Mouse (Mus musculus) frontal cortex, postnatal 36 days (tissue): Measurements from ENCODE around the gene Ston2.
"Not testable (repeated sequence)": the region's sequence is repeated elsewhere in the genome, so short reads cannot be mapped to it uniquely, and the experiment has no call there.

Source experiments
- DNase-seq, 2 experiments: peaks; one replicate each; pipeline ENCODE4 v3.0.0; 2022; ENCODE audit warnings: low spot score in 2 of 2

Ston2 gene

DNA sequence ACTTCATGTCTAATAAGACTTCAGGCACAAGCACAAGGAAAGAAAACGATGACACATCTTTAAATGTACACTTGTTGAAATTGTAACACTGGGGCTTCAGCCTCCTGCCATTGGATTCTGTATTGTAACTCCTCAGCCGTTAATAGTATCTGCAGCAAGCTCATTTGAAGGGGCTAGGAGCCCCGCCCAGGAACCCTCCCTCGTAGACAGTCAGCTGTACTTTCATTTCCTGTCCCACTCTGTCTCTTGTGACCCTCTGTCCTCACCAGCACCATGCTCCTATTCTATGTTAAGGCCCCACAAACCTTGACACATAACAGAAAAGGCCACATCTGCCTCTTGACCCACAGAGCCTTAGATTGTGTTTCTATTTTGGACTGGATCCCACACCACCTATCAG is 3.6 kb upstream of the Ston2 start:
- no peak for DNase-seq

DNA sequence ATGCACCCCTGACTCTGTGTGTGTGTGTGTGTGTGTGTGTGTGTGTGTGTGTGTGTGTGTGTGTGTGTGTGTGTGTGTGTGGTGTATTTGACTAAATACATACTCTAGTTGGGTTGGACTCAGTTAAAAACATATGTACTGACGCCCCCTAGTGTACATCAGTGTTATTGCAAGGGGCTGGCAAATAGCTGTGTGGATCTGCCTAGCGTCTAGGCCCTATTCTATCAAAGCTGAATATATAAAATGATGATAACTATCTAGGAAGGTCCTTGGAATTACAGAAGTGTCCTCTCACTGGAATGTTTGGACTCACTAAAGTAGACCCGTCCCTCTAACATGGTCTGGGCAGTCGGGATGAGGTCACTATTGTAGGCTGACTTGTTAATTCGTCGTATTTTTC is 1.6 kb upstream of the Ston2 start:
- DNase-seq = peak; percentile 42 to 82

DNA sequence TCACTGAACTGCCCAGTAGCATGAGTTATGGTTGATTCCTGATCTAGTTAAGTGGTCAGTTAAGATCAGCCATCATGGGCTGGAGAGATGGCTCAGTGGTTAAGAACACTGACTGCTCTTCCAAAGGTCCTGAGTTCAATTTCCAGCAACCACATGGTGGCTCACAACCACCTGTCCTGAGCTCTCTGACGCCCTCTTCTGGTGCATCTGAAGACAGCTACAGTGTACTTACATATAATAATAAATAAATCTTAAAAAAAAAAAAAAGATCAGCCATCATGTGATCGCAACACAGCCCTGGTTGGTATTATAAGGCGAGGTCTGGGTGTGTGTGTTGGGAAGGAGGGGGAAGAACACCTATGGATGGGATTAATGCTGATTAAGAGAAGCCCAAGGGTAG is 259 bp upstream of the Ston2 start:
- DNase-seq = not testable (repeated sequence)

DNA sequence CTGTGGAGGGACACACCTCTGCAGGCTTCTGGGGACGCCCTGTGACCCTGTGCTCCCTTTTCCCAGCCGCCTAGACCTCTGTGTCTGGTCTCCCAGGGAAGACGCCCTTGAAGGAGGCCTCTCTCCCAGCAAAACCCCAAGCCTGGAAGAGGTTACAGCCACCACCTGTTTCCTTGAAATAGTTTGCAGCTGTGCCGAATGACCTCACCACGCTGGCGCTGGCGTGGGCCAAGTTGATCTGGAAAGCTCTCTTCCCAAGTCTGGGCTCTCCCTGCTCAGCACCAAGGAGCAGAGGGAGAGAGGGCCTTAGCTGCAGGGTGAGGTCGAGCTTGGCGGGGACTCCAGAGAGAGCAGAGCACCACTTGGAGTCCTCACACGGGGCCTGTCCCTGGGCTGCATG is 1.8 kb downstream of the Ston2 start:
- no peak for DNase-seq

DNA sequence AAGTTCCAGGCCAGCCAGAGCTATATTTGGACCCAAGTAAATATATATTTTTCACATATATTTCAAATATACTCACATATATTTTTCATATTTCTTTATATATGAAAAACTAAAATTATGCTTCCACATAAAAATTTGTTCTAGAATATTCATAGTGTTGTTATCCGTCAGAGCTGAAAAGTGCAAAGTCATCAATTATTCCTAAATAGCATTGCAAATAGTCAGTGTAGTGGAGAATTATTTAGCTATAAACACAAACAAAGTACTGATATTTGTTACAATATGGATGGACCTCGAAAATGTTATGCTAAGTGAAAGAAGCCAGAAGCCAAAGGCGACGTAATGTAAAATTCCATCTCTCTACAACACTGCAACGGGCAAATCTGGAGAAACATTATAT is 6.8 kb downstream of the Ston2 start:
- DNase-seq = no peak

DNA sequence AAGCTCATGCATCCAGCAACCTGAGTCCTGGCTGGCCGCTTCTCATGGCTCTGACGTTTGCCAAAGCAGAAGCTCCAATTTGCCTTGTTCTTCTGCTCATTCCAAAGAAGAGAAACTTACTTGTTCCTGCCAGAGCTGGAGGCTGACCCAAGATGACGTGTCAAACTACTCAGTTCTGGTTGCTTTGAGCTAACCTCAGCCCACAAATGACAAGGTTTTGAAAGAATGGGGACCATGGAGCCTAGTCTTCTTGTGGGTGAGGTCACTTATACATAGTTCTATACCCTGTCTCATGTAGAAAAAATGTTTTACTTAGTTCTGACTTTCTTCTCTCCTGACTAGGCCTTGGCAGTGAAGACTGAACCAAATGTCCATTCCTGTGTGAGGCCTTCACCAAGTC is 7.7 kb downstream of the Ston2 start:
- DNase-seq = no peak

DNA sequence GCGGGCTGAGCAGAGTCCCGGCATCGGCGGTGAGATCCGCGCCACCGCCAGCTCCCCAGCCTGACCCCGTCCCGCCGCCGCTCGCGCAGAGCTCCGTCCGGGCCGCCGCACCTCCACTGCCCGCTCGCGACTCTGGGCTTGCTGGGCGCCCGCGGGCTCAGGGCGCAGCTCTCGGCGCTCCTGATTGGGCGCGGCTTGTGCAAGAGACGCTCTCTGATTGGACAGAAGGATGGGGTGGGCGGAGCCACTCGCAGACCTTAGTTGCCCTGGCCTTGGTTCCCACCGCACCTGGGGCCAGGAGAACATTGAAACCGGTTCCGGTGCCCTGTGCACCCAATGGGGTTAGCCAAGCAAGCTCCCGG is 9.2 kb downstream of the Ston2 start:
- DNase-seq = peak; percentile 71 to 79

DNA sequence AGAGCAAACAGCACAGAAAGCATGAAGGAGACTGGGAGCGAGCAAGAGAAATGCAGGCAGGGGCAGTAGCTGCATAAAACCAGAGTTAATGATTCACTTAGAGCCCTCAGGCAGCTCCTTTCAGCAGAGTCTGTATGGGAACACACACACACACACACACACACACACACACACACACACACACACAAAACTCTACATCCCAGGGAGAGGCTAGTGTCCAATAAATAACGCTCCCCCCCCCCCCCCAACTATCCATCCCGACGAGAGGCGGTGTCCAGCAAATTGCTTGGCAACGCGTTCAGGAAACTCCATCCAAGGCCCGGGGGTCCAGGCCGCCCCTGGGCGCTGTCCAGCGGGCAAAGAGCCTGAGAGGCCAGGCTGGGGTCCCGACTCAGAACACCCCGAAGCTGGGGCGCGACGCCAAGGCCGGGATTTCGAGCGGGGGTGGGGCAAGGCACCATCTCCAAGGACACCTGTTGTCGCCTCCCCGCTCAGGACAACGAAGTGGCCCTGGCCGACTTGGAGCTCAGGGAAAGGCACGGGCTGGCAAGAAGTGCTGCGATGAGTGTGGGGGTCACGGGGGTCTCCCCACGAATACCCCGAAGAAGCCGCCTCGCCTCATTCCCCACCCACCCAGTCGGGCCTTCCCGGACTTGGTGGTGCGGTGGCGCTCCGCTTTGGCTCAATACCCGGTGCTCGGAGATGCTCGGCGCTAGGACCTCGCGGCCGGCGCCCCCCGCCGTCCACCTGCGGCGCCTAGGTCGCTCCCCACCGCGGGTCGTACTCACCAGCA is 9.8 kb downstream of the Ston2 start:
- peak; percentile 31 to 34 for DNase-seq

DNA sequence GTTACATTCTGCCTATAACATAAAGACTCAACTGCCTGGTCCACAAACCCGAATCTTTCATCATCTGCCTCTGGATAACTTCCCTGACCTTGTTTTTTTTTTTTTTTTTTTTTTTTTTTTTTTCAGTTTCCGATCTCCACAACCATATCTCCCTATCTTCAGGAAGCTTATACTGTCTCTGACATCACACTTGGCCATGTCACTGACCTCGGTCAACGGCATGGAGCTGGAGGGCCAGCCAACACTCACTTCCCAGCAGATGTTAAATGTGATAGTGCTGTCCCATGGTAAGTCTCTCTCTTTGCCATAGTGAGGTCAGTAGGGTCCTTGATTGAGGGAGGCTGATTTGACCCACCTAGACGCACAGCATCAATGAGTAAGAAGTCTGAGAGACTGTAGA is 11.8 kb downstream of the Ston2 start:
- no peak for DNase-seq

DNA sequence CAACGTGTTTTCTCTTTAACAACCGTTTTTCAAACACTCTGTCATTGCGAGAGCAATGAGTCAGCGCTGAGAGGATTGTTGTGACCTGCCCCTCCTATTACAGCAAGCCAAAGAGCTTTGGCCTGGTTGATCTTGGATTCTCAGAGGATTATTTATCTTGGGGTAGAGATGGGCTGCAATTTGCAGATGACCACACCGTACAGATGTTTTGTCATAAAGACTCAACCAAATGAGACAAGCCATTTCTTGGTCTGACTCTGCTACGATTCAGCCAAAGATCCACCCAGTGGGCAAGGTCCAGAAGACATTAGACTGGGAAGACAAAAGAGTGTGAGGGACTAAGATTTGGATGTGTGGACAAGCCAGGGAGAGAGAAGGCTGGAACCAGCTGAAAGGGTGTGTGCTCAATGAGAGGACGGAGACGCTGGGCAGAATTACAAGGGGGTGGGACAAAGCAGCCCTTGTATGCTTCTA is 13.3 kb downstream of the Ston2 start:
- no peak for DNase-seq

DNA sequence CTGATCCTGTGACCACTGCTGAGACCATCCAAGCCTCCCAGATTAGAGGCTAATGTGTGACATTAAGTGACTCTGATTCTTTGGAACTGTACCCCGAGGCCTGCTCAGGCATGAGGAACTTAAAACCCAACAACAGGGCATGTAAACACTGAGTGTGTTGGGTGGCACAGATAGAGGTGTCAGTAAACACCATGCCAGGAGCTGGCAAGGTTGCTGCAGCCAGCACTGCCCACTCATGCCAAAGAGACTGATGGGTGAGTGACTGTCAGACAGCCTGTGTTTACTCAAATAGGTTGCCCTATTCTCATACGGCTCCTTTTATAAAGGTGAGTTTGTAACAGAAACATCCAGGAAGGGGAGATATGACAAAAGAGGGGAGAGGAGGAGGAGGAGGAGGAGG is 19.3 kb downstream of the Ston2 start:
- no peak for DNase-seq

DNA sequence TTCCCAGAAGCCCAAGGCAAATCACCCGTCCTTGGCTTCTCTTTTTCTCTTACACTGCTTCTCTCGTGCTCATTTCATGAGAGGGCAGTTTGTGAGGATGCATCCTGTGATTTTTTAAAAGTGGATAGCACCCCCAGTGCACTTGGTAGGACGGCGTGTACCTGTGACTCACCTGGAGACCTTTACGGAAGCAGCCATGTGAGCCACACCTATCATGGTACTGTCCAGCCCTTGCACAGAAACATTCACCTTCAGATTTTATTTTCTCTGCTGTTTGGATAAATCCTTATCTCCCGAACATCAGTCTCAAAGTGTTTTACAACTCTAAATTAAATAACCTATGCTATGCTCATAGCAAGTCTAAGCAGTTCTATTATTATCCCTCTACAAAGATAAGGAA is 20.0 kb downstream of the Ston2 start:
- DNase-seq = no peak

DNA sequence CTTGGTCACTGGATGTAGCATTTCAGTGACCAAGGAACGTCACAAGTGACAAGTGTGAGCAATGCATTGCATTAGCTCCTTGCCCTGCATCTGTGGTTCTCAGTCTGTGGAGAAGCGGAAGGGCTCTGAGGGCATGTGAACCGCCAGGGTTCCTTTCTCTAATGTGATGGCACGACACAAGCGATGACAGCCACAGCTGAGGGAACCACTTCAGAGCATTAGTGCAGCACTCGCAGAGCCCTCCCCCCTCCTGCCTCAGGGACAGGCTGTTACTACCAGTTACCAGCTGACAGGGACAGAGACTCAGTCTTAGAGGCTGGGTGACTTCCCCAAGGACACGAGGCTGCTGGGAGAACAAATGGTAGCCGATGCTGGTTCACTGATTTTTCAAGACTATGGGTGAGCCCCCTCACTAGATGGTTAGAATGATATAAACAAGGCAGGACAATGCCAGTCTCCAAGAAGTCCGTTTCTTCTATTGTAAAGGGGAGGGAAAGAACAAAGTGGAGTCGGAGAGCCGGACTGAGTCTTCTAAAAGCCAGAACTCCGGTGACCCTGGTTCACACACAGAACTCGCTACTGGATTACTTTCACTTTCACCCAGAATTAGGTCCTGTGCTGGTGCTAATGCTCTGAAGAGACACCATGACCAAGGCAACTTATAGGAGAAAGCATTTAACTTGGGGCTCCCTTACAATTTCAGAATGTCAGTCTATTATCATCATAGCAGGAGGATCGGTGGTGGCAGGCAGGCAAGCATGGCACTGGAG is 21.7 kb downstream of the Ston2 start:
- peak in 1 of 2 experiments; percentile 40 for DNase-seq

DNA sequence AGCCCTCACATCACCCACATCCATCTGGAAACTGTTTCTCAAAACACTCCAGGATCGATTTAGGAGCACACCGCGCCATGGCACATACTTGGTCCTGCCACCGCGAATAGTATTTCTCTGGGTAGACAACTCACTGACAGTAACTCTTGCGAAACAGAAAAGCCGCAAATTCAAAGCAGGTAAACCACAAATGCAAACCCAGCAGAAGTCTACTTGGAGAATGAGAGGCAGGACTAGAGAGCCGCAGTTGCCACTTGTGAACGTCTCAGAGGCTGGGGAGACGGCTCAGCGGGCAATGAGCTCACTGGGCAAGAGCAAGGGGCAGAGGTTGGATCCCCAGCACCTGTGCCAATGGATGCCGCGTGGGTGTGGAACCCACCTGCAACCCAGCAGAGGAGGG is 22.7 kb downstream of the Ston2 start:
- no peak for DNase-seq

DNA sequence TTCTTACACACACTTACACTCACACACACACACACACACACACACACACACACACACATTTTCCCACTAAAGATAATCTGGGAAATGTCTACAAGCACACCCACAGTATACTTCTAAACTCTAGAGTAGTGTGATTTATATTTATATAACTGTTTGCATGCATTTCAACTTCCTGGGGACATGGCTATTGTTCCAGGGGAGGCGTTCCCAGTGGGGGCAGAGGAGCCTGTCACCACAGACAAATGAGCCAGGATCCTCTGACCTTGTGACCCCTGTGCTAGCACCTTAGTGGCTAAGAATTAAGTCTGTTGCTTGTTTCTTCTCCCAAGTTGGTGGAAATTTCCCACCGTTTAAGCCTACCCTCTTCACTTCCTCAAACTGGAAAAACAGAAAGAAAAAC is 23.1 kb downstream of the Ston2 start:
- DNase-seq = no peak

DNA sequence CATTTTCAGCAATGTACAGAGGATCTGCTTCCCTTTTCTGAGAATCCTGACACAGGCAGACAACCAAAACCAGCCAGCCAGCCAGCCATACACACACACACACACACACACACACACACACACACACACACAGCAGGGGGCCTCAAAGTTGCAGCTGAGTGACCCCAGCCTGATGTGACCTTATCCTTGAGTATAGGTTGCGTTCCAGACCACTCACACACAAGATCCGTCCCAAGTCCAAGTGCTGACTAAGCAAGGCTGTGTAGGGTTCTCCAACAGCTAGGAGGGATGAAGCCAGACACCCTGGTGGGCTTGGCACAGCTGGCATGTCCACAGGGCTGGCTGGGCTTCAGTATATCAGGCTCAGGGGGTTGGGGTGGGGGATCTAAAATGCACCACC is 23.7 kb downstream of the Ston2 start:
- no peak for DNase-seq

DNA sequence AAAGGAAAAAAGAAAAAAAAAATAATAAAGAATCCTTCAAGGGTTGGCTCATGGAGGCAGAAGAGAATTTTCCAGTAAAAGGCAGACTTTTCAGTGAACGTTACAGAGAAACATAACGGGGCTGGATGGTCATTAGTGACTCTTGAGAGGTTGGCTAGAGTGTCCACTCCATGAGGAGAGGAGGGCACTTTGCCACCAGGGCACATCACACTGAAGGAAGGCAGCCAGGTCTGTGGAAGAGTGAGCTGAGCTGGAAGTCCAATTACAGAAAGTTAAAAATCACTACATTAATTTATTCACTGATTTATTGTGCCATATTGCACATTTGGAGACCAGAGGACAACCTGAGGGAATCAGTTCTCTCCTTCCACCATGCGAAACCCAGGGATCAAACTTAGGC is 28.4 kb downstream of the Ston2 start:
- no peak for DNase-seq

DNA sequence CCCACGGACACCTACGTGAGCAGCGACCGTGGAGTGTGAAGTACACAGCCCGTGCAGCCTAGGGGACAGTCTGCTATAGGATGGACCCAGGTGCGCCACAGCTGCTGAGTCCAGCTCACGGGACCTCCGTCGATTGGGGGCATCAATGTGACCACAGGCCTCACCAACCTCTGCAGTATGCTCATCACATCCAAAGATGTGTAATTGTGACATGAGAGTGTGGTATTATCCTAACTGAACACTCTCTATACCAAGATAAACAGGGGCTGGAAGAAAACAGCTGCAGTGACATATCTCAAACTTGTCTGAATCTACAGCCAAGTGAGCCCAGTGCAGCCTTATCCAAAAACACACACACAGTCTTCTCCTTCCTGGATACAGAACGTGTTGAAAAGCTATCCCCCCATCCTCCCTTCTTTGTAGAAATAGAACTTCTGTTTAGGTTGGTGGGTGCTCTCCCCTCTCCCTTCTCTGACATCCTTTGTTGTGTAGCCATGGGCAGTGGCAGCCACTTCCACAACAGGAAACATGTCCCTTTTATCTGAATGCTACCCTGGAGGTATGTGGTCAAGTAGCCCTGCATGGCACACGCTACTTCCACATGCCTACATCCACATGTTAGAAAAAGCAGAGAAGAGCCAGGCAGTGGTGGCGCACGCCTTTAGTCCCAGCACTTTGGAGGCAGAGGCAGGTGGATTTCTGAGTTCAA is 30.2 kb downstream of the Ston2 start:
- DNase-seq = no peak

DNA sequence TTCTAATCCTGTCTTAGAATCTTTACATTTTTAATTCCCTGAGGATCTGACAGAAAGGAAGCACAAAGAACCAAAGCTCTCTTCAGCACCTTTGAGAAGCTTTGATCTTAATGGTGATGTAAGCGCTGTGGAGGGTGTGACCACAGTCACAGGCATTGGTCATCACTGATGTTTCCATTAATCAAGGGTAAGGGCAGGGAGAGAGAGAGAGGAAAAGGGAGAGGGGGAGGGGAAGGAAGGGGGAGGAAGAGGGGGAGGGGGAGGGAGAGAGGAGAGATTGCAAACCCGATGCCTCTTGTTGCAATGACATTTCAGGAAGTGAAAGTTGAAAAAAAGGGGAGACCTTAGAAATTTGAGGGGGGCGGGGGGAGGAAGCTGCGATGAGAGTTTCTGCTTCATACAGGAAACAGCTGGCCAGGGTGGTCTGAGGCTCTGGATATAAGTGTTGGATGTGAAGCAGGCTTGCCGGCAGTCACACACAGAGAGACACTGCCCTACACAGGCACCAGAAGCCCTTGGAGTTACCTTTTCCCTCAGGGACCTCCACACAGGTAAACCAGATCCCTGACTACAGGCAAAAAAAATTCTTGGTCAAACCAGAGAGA is 31.5 kb downstream of the Ston2 start:
- no peak for DNase-seq

DNA sequence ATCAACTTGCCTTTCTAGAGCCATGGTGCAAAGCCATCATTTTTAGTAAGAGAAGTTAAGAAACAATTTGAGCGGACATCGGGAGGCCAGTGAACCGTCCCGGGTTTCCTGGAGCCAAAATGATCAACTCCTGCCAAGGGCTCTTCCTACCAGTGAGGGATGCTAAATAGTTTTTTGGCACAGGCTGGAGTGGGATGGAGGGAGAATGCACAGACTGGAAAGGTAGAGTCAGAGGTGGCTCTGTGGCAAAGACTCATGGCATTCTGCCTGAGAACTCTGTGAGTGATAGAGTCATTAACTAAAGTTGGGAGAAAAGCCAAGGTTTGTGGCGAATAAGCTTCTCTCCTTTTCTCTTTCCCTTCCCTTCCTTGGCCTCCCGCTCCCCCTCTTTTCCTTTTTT is 33.6 kb downstream of the Ston2 start:
- DNase-seq = no peak

DNA sequence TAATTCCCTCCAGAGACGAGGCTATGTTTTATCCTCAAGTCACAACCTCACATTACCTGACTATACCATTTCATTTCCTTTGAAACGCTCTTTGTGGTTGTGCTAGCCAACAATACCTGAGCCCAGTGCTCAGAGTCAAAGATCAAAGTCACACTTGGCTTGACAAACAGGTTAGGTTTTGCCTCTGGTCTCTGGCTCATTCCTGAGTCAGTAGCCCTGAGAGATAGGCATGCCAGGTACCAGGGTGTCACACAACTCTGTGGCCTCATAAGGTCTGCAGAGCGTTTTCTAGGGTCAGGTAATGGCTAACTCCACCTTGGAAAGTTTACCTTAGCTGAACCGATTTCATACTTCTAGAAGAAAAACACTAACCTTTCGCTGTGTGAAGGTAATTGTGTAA is 35.5 kb downstream of the Ston2 start:
- DNase-seq = no peak

DNA sequence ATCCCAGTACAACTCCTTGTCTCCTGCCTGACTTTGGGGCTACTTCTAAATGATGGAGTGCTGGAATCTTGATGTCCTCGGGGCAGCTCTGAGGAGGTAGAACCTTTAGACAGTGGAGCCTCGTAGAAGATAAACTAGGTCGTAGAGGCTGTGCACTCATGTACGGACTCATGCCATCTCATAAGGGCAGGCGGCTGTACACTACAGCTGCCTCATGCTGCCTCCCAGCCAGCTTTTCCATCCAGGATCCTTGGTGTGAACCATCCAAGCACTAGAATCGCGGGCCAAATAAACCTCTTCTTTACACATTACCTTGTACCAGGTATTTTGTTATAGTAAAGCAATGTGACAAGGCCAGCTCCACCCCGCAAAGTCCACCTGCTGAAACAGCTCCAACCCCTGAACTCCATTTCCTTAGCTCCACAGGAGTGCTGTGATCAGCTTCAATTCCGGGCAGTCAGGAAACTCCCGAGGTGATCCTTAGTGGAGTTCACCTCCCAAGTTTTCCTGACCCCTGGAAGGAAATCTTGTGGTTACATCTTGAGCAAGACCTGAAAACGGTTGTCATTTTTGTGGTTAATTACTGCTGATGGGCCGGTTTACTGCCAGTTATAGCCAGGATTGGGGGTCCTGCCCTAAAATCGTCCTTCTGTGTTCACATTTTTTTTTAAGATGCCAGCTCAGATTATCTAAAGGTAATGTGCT is 36.1 kb downstream of the Ston2 start:
- DNase-seq = no peak
